Mouse (Mus musculus): ENCODE data around the gene Col4a3. TPM values are rescaled to one million over a fixed set of nuclear protein-coding genes. Genes with fewer than 3 reads are reported as not detected.

Gene Col4a3
- polyA plus RNA-seq, 1 experiment from 2014 or later = 0.14 TPM

DNA sequence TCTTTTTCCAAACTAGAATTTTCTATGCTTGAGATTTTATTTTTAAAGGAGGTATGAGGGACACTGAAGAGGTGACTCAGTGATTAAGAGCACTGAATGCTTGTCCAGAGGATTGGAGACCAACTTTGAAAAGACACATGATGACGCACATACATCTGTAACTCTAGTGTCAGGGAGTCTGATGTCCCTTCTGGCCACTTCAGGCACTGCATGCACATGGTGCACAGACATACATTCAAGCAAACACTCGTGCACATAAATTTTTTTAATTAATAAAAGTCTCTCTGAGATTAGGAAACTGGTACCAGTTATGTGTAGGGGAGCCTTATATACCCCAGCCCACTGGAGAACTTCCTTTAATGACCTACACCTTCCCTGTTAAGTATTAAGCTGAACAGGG is 10.5 kb upstream of the Col4a3 start:
- no peaks in the 10 kb centered on the region for H3K9me3 ChIP-seq (replicated peaks)
- ATAC-seq (ENCODE audit: low FRiP score) = no peak
- WGBS = 76% methylated on average over 2 of the region's 2 CpGs
- H3K27ac ChIP-seq = no peak overlapping the region
- H3K4me3 ChIP-seq = no peak overlapping the region
- no peak overlapping the region for H3K4me2 ChIP-seq (replicated peaks)
- H3K27me3 ChIP-seq = no peaks in the 10 kb centered on the region
- H3K9ac ChIP-seq = no peak overlapping the region
- H3K4me1 ChIP-seq = no peaks in the 10 kb centered on the region
- no peaks in the 10 kb centered on the region for H3K36me3 ChIP-seq

DNA sequence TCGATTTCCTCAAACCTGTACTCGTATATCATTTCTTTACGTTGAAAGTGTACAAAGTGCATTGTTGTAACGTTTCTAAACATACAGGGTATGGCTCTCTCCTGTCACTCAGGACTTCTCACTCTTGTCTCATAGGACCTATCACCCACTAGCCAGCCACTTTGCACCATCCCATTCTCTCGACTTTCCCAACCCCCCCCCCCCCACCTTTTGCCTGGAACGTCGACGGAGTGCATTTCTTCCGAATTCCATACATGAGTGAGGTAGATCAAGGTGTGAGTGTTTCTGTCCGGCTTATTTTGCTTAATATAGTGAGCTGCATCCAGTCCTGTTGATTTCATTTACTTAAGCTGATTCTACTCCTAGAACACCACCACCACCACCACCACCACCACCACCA is 9.4 kb upstream of the Col4a3 start:
- no peaks in the 10 kb centered on the region for H3K27me3 ChIP-seq
- no peak overlapping the region for H3K9ac ChIP-seq
- ATAC-seq (ENCODE audit: low FRiP score) = no peak
- H3K9me3 ChIP-seq (replicated peaks) = no peaks in the 10 kb centered on the region
- no peaks in the 10 kb centered on the region for H3K36me3 ChIP-seq
- H3K27ac ChIP-seq = no peak overlapping the region
- H3K4me1 ChIP-seq = no peaks in the 10 kb centered on the region
- WGBS = 89% methylated on average over 10 of the region's 10 CpGs
- no peak overlapping the region for H3K4me2 ChIP-seq (replicated peaks)
- no peak overlapping the region for H3K4me3 ChIP-seq

DNA sequence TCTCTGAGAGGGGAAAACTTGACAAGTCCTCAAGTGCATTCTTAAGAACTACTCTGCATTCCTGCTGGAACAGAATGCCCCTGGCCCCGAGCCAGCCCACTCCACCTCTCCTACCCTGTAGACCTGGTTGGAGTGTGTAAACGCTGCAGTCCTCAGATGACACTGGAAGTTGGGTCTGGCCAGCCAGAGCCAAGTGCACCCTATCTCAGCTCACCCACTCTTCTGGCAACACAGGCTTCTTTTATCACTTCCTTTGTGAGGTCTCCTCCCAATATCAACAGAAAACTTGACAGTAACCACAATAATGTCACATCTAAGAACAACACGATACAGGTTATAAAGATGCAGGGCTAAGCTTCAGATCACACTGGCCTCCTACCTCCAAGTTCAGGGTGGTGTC is 8.8 kb upstream of the Col4a3 start:
- Histone ChIP-seq H3K9me3 (replicated peaks) (no peaks in the 10 kb centered on the region), H3K27me3 (no peaks in the 10 kb centered on the region), H3K36me3 (no peaks in the 10 kb centered on the region), H3K4me3 (no peak overlapping the region), H3K4me1 (no peaks in the 10 kb centered on the region), H3K9ac (no peak overlapping the region), H3K27ac (no peak overlapping the region), H3K4me2 (replicated peaks) (no peak overlapping the region)
- no peak for ATAC-seq (ENCODE audit: low FRiP score)
- 85% methylated on average over 3 of the region's 3 CpGs for WGBS

DNA sequence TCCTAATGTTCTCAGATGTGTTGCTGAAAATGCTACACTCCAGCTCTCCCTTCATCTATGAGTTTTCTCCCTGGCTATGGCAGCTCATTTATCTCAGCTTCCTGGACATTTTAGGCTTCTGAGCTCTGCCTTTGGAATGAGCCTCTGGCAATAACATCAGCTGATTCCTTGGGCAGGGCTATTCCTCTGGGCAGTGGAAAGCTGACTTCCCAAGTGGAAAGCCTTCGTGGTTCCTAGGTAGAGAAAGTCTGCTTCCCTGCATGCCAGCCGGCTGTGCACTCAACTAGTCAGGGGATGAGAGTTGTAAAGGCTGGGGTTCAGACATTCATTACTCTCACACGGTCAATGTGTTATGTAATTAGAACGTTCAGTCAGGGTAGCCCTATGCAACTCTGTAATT is 8.4 kb upstream of the Col4a3 start:
- Histone ChIP-seq H3K36me3 (no peaks in the 10 kb centered on the region), H3K27ac (no peak overlapping the region), H3K27me3 (no peaks in the 10 kb centered on the region), H3K9ac (no peak overlapping the region), H3K9me3 (replicated peaks) (no peaks in the 10 kb centered on the region), H3K4me1 (no peaks in the 10 kb centered on the region), H3K4me3 (no peak overlapping the region), H3K4me2 (replicated peaks) (no peak overlapping the region)
- no peak for ATAC-seq (ENCODE audit: low FRiP score)
- WGBS = 82% methylated on average over 4 of the region's 4 CpGs

DNA sequence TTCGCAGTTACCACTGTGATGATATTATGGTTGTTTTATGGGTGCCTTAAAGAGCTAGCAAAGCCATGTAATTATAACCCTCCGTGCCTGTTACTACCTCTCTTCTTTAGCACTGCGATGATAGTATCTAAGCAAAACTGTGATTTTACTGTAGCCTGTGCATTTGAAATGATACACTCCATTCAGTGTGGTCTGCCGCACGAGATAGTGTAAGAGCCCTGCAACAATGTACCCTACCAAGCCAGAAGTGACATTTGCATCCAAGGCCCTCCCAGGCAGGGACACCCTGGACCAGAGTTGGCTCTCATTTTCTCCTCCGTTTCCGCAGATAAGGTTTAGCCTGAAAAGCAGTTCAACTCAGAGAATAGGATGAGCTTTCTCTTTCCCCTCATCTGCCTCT is 740 bp upstream of the Col4a3 start:
- Histone ChIP-seq H3K4me3 (no peak overlapping the region), H3K27ac (no peak overlapping the region), H3K9me3 (replicated peaks) (no peaks in the 10 kb centered on the region), H3K36me3 (no peaks in the 10 kb centered on the region), H3K9ac (no peak overlapping the region), H3K4me2 (replicated peaks) (peak overlapping the region; percentile 55; the same call in 1 of the 2 replicates), H3K27me3 (peaks cover 20% of the 10 kb centered on the region), H3K4me1 (peaks cover 11% of the 10 kb centered on the region)
- 71% methylated on average over 7 of the region's 7 CpGs for WGBS
- ATAC-seq (ENCODE audit: low FRiP score) = no peak

DNA sequence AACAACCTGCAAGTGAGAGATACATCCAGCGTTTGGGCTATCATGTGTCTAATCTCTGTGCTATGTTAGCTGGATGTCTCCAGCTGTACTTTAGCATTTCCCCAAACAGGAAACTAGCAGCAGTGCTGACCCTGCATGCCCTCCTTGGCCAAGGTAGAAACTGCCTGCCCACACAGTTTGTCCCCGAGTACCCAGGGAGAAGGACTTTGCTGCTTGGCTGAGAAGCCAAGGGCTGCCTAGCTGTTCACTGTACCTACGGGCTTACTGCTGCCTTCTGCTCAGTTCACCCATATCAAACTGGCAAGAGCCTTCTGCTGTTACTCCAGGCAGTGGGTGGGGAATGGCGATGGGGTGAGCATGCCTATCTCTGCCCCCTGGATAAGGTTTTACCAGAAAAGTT is 3.5 kb downstream of the Col4a3 start:
- WGBS = 75% methylated on average over 4 of the region's 4 CpGs
- H3K36me3 ChIP-seq = no peaks in the 10 kb centered on the region
- no peaks in the 10 kb centered on the region for H3K9me3 ChIP-seq (replicated peaks)
- peaks cover 20% of the 10 kb centered on the region for H3K27me3 ChIP-seq
- ATAC-seq (ENCODE audit: low FRiP score) = no peak
- peaks cover 11% of the 10 kb centered on the region for H3K4me1 ChIP-seq
- no peak overlapping the region for H3K4me3 ChIP-seq
- no peak overlapping the region for H3K9ac ChIP-seq
- H3K4me2 ChIP-seq (replicated peaks) = no peak overlapping the region
- no peak overlapping the region for H3K27ac ChIP-seq

DNA sequence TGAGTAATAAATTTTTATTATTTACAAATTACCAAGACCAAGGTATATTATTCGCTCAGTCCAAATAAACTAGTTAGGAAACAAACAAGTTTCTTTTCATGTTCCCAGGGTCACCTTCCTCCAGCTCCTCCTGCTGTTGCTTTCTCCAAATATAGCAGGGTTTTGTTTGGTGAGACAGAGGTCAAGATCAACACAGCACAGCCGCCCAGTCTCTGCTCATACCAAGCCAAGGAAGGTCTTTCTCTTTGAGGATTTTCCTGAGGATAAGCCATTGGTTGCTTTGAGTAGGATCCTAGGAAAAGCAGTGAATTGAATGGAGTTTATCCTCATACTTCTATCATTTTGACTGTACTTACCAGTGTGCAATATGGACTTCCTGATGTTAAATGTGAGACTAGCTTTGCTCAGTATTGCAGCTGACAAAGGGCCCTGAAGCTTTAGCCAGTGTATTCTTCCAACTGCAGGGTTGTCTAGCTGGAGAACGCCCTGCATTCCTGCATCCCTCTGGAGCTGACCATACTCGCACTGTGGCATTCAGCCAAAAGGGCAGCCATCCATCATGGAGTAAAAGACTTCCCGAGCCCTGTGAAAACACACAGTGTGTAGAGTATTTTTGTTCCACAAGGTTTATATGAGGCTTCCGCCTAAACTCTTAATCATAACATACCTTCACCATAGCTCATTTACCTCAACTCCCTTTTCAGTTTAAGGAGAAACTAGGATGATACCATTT is 10.3 kb downstream of the Col4a3 start:
- Histone ChIP-seq H3K4me1 (no peaks in the 10 kb centered on the region), H3K36me3 (no peaks in the 10 kb centered on the region), H3K27me3 (no peaks in the 10 kb centered on the region), H3K4me3 (no peak overlapping the region), H3K27ac (no peak overlapping the region), H3K9ac (no peak overlapping the region), H3K9me3 (replicated peaks) (no peaks in the 10 kb centered on the region), H3K4me2 (replicated peaks) (no peak overlapping the region)
- no peak for ATAC-seq (ENCODE audit: low FRiP score)
- 59% methylated on average over 6 of the region's 6 CpGs for WGBS

DNA sequence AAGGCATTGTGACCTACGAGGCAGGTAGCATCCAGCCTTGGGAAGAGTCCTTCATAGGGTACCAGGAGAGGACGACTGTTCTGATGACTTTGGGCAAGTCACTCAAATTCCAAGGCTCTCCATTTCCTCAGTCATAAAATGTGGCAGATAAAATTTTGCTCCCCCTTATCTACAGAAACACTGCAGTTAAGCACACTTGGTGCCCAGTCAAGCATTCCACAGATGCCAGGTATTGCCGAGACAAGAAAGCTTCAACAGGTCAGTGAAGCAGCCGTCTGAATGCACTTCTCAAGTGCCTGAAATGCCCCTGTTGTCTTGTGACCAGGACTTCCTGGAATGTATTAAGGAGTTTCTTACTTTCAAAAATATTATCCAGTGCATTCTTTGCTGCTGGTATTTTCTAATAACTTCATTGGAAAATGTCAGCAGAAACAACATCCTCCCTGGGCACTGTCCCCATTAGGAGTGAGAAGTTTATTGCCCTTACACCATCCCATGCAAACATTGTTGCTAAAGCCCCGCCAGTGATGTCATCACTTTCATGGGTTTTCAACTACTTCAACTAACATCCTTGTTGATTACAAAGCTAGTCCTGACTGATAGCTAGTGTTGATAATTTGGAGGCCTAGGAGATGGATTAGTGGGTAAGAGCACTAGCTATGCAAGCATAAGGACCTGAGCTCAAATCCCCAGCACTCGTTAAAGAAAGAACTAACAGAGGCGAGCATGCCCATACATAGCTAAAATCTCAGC is 16.7 kb downstream of the Col4a3 start:
- Histone ChIP-seq H3K4me3 (no peak overlapping the region), H3K4me2 (replicated peaks) (no peak overlapping the region), H3K27me3 (no peaks in the 10 kb centered on the region), H3K27ac (no peak overlapping the region), H3K36me3 (no peaks in the 10 kb centered on the region), H3K9me3 (replicated peaks) (no peaks in the 10 kb centered on the region), H3K9ac (no peak overlapping the region), H3K4me1 (no peaks in the 10 kb centered on the region)
- no peak for ATAC-seq (ENCODE audit: low FRiP score)
- WGBS = 82% methylated on average over 7 of the region's 7 CpGs

DNA sequence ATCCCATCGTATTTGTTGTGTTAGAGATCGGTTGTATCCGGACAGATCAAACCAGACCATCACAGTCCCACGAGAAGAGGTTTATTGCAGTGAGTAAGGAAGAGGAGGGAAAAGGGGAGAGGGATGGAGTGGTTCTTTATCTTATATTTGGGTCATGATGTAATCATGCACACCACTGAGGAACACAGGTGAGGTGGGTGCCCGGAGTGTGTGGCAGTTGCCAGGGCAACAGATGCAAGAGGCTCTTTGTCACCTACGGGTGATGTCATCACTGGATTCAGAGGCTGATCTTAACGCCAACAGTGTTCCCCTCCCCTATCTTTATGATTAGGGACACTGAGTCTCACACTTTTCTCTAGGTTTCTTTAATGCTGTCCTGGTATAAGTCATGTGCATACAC is 18.6 kb downstream of the Col4a3 start:
- 90% methylated on average over 7 of the region's 7 CpGs for WGBS
- no peak overlapping the region for H3K9ac ChIP-seq
- H3K27ac ChIP-seq = no peak overlapping the region

DNA sequence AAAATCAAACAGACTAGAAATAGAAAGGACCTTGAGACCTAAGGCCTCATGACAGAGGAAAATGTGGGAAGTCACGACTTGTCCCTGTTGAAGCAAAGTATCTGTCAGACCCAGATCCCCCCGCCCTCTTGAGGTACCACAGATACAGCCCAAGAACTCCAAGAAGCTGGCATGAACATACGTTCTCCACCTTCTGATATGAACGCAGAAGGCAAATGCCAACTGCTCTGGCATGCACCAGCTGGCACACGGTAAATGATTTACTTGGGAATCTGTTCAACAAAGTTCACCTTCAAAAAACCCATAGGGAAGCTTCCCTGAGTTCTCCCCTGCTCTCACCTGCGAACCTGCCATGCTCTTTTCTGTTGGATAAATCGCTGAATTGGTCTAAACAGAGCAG is 19.1 kb downstream of the Col4a3 start:
- Histone ChIP-seq H3K4me1 (no peaks in the 10 kb centered on the region), H3K4me3 (no peak overlapping the region), H3K4me2 (replicated peaks) (no peak overlapping the region), H3K36me3 (no peaks in the 10 kb centered on the region), H3K27me3 (no peaks in the 10 kb centered on the region), H3K9me3 (replicated peaks) (no peaks in the 10 kb centered on the region), H3K9ac (no peak overlapping the region), H3K27ac (no peak overlapping the region)
- 85% methylated on average over 7 of the region's 7 CpGs for WGBS
- ATAC-seq (ENCODE audit: low FRiP score) = no peak

More for the DNA sequence above, 18.6 kb downstream of the Col4a3 start:
- H3K9me3 ChIP-seq (replicated peaks) = no peaks in the 10 kb centered on the region
- no peak overlapping the region for H3K4me2 ChIP-seq (replicated peaks)
- no peak for ATAC-seq (ENCODE audit: low FRiP score)
- no peak overlapping the region for H3K4me3 ChIP-seq
- no peaks in the 10 kb centered on the region for H3K4me1 ChIP-seq
- H3K27me3 ChIP-seq = no peaks in the 10 kb centered on the region
- H3K36me3 ChIP-seq = no peaks in the 10 kb centered on the region

DNA sequence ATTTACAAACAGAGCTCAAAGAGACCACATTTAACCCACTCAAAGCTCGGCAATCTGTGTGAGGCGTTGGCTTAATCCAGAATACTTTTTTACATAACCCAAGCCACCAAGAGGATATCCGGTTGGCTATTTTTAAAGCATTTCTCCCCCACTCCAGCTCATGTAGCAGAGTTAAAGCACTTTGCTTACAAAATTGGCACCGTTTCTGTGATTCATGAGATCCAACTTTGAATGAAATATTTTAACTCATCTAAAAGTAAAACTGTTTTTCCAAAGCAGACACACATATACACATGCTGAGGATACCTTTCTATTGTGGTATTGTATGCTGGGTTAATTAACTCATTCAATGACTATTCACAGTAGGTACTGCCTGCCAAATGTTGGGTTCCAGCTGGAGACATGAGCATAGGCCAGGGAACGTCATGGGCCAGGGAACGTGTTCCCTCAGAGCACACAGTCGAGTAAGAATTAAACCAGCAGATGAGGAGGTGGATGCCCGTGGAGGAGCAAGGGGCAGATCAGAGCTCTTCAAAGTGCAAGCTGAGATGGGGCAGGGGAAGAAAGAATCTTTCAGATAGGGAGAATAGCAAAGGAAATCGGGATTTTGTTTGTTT is 22.0 kb downstream of the Col4a3 start:
- Histone ChIP-seq H3K27ac (no peak overlapping the region), H3K4me3 (no peak overlapping the region), H3K4me1 (no peaks in the 10 kb centered on the region), H3K36me3 (no peaks in the 10 kb centered on the region), H3K9ac (no peak overlapping the region), H3K9me3 (replicated peaks) (no peaks in the 10 kb centered on the region), H3K27me3 (no peaks in the 10 kb centered on the region), H3K4me2 (replicated peaks) (no peak overlapping the region)
- ATAC-seq (ENCODE audit: low FRiP score) = no peak
- 83% methylated on average over 9 of the region's 9 CpGs for WGBS

DNA sequence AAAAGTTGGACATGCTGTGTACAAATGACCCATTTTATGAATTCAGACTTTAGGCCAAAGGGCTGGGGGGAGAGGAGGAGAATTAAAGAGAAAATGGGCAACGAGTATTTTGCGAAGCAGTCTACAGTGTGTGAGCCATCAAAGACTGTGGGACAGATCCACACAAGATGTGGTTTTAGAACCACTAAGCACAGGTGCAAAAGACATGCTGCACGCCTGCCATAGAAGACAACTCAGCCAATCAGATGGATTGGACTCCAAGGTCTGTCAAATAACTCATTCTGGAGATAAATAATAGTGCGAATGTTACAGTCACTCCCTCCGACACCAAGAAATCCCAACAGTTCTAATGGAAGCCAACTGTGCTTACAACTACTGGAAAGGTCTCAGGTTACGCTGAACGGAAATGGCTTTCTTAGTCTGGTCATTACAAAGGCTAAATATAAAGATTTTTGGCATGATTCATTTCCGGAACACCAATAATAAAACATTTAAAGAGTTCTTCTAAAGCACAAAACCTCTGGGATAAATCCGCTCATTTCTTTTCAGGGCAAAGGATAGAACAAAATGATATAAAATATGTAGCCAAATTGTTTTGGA is 25.4 kb downstream of the Col4a3 start:
- Histone ChIP-seq H3K9ac (no peak overlapping the region), H3K4me2 (replicated peaks) (no peak overlapping the region), H3K4me1 (no peaks in the 10 kb centered on the region), H3K9me3 (replicated peaks) (no peaks in the 10 kb centered on the region), H3K27ac (no peak overlapping the region), H3K4me3 (no peak overlapping the region), H3K36me3 (no peaks in the 10 kb centered on the region), H3K27me3 (no peaks in the 10 kb centered on the region)
- WGBS = 85% methylated on average over 9 of the region's 9 CpGs
- ATAC-seq (ENCODE audit: low FRiP score) = no peak
